Mouse (Mus musculus) lung, embryonic 15.5 days (tissue): ENCODE measurements around the gene Gm30737. TPM values are rescaled to one million over a fixed set of nuclear protein-coding genes. Genes with fewer than 3 reads are reported as not detected.
"Not testable (repeated sequence)": the region's sequence is repeated elsewhere in the genome, so short reads cannot be mapped to it uniquely, and the experiment has no call there.

Experiments
- ATAC-seq: fragments of 200-750 bp; cut with Nextera tagmentation; 2 replicates; pipeline ENCODE4 v1.8.0; 2017; ENCODE audit warnings: moderate number of reproducible peaks, borderline replicate concordance; ENCODE audit not compliant: low FRiP score, low TSS enrichment; ENCODE audit errors: extremely low read depth
- H3K27ac ChIP-seq: fragments of 300-500 bp; sonication (generic); 2 replicates; pipeline ENCODE4 v1.5.1; 2015; ENCODE audit warnings: moderate library complexity, mild to moderate bottlenecking, inconsistent platforms
- H3K27me3 ChIP-seq: fragments of 300-500 bp; sonication (generic); 2 replicates; pipeline ENCODE4 v1.6.1; 2015; ENCODE audit warnings: inconsistent platforms
- H3K36me3 ChIP-seq: fragments of 300-500 bp; sonication (generic); 2 replicates; pipeline ENCODE4 v1.6.1; 2015; ENCODE audit warnings: inconsistent platforms
- H3K4me1 ChIP-seq: fragments of 300-500 bp; sonication (generic); 2 replicates; pipeline ENCODE4 v1.6.1; 2015; ENCODE audit warnings: inconsistent platforms
- H3K4me2 ChIP-seq: fragments of 300-500 bp; sonication (generic); 2 replicates; pipeline ENCODE4 v1.6.1; 2015; ENCODE audit warnings: inconsistent platforms, mild to moderate bottlenecking, moderate library complexity
- H3K4me3 ChIP-seq: fragments of 300-500 bp; sonication (generic); 2 replicates; pipeline ENCODE4 v1.5.1; 2015; ENCODE audit warnings: mild to moderate bottlenecking, inconsistent platforms
- H3K9ac ChIP-seq: fragments of 300-500 bp; sonication (generic); 2 replicates; pipeline ENCODE4 v1.6.1; 2015; ENCODE audit warnings: inconsistent platforms
- H3K9me3 ChIP-seq: fragments of 300-500 bp; sonication (generic); 2 replicates; pipeline ENCODE4 v1.6.1; 2016; ENCODE audit warnings: inconsistent platforms
- WGBS: fragments of 180-500 bp; shearing (Covaris S2); methylation state at CpG from one replicate; pipeline ENCODE4 v1.1.7; 2015; 5-methylcytosine and 5-hydroxymethylcytosine counted together
- polyA plus RNA-seq: library from polyadenylated mRNA; unstranded; fragments of >200 nt; fragmentation: Nextera tagmentation; extraction: Ambion mirVana; gene quantifications from 2 replicates; pipeline ENCODE4 v1.2.1, GENCODE M21; 2015

Gene Gm30737
- not detected in 2 replicates for polyA plus RNA-seq

DNA sequence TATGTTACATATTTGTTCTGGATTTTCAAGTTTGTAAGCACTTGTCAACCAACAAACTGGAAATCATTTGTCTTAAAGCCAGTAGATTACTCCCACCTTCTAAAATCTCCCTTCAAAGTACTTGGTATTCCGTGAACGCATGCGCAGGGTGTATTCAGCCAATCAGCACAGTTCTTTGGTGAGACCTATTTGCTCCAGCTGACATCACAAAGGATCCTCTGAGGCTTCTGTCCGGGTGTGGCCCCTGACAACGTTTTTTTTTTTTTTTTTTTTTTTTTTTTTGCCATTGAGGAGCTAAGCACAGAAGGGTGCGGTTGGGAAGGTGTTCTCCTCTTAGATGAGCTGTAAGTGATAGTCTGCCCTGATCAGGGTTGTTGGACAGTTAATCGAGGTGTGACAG is at the start of gene Gm30737:
Gene Gm30737, plus strand, starts transcription at position 301 of the 400 bp plus-strand sequence.
- not testable (repeated sequence) for H3K9me3 ChIP-seq, H3K9ac ChIP-seq, H3K27me3 ChIP-seq, H3K4me1 ChIP-seq, H3K4me3 ChIP-seq, H3K4me2 ChIP-seq, ATAC-seq, H3K36me3 ChIP-seq, H3K27ac ChIP-seq
- WGBS, result no CpG with 5 or more reads among the region's 7 CpGs
